Mouse (Mus musculus) kidney, postnatal 0 days (tissue): ENCODE data around the gene Gm21973. TPM values are rescaled to one million over a fixed set of nuclear protein-coding genes. Genes with fewer than 3 reads are reported as not detected.

Experiments used
- ATAC-seq: fragments of 200-750 bp; cut with Nextera tagmentation; replicated peaks from 2 replicates; pipeline ENCODE4 v1.8.0; 2017; ENCODE audit warnings: low read depth, moderate number of reproducible peaks, moderate TSS enrichment, moderate library complexity; ENCODE audit not compliant: low FRiP score
- DNase-seq: peaks from one replicate; pipeline ENCODE4 v3.0.0-alpha.2; 2016; ENCODE audit warnings: low spot score
- H3K27ac ChIP-seq: fragments of 300-500 bp; sonication (generic); 2 replicates; pipeline ENCODE4 v1.5.1; 2014; ENCODE audit warnings: mild to moderate bottlenecking
- H3K27me3 ChIP-seq: fragments of 300-500 bp; sonication (generic); 2 replicates; pipeline ENCODE4 v1.6.1; 2014; ENCODE audit warnings: low read length, mixed read lengths; ENCODE audit not compliant: insufficient read depth
- H3K36me3 ChIP-seq: fragments of 300-500 bp; sonication (generic); 2 replicates; pipeline ENCODE4 v1.6.1; 2014; ENCODE audit warnings: low read length, mixed read lengths; ENCODE audit not compliant: insufficient read depth
- H3K4me1 ChIP-seq: fragments of 300-500 bp; sonication (generic); replicated peaks from 2 replicates; pipeline ENCODE4 v1.6.1; 2014; ENCODE audit warnings: antibody characterized with exemption, low read length, mixed read lengths; ENCODE audit not compliant: insufficient read depth
- H3K4me2 ChIP-seq: fragments of 300-500 bp; sonication (generic); 2 replicates; pipeline ENCODE4 v1.6.1; 2014; ENCODE audit warnings: mild to moderate bottlenecking, low read length, moderate library complexity, mixed read lengths
- H3K4me3 ChIP-seq: fragments of 300-500 bp; sonication (generic); replicated peaks from 2 replicates; pipeline ENCODE4 v1.5.1; 2014; ENCODE audit warnings: low read depth, low read length
- H3K9ac ChIP-seq: fragments of 300-500 bp; sonication (generic); 2 replicates; pipeline ENCODE4 v1.6.1; 2014; ENCODE audit warnings: low read depth, low read length
- H3K9me3 ChIP-seq: fragments of 300-500 bp; sonication (generic); replicated peaks from 2 replicates; pipeline ENCODE4 v1.6.1; 2016; ENCODE audit warnings: low read length, inconsistent platforms, mixed read lengths
- CTCF ChIP-seq: IDR thresholded peaks from 2 replicates; pipeline ENCODE4 v1.5.1; 2016; ENCODE audit warnings: antibody characterized with exemption, low read depth, mild to moderate bottlenecking, moderate library complexity
- WGBS: fragments of 180-500 bp; shearing (Covaris S2); extraction: QIAGEN DNeasy Blood & Tissue Kit; methylation state at CpG from one replicate; pipeline ENCODE4 v1.1.7; 2014; 5-methylcytosine and 5-hydroxymethylcytosine counted together
- polyA plus RNA-seq: library from polyadenylated mRNA; unstranded; fragments of >200 nt; fragmentation: Nextera tagmentation; extraction: Ambion mirVana; gene quantifications from 2 replicates; pipeline ENCODE4 v1.2.1, GENCODE M21; 2015

Gene Gm21973
- polyA plus RNA-seq, 1 experiment from 2014 or later = not detected

GRCm38 (mm10) chr15:10299467-10299866 lies 25.7 kb upstream of the Gm21973 start:
- Histone ChIP-seq H3K36me3 (no peaks in the 10 kb centered on the region), H3K4me1 (no peaks in the 10 kb centered on the region), H3K4me2 (no peak overlapping the region), H3K9me3 (no peaks in the 10 kb centered on the region), H3K9ac (no peak overlapping the region), H3K4me3 (no peak overlapping the region), H3K27me3 (no peaks in the 10 kb centered on the region), H3K27ac (no peak overlapping the region)
- ATAC-seq (no peak), DNase-seq (no peak)
- 81% methylated on average over 3 of the region's 3 CpGs for WGBS
- no peak for TF ChIP-seq CTCF

- DNase-seq = no peak
- no peak overlapping the region for H3K4me3 ChIP-seq
- ATAC-seq = no peak
- no peaks in the 10 kb centered on the region for H3K27me3 ChIP-seq
- H3K36me3 ChIP-seq = no peaks in the 10 kb centered on the region
- no peak for TF ChIP-seq CTCF
- WGBS = 85% methylated on average over 1 of the region's 1 CpGs
- no peak overlapping the region for H3K4me2 ChIP-seq
- no peaks in the 10 kb centered on the region for H3K4me1 ChIP-seq
- H3K9me3 ChIP-seq = no peaks in the 10 kb centered on the region
- H3K9ac ChIP-seq = no peak overlapping the region
- H3K27ac ChIP-seq = no peak overlapping the region
Observed at GRCm38 (mm10) chr15:10306461-10306860, 18.7 kb upstream of the Gm21973 start.

GRCm38 (mm10) chr15:10311826-10312225 lies 13.4 kb upstream of the Gm21973 start:
- no peak overlapping the region for H3K27ac ChIP-seq
- DNase-seq (no peak), ATAC-seq (no peak)
- no peak overlapping the region for H3K4me3 ChIP-seq
- H3K9ac ChIP-seq = no peak overlapping the region
- no peaks in the 10 kb centered on the region for H3K36me3 ChIP-seq
- no peaks in the 10 kb centered on the region for H3K9me3 ChIP-seq
- H3K4me2 ChIP-seq = no peak overlapping the region
- H3K4me1 ChIP-seq = no peaks in the 10 kb centered on the region
- no peak for TF ChIP-seq CTCF
- WGBS = 36% methylated on average over 5 of the region's 5 CpGs
- no peaks in the 10 kb centered on the region for H3K27me3 ChIP-seq

GRCm38 (mm10) chr15:10313522-10314455 lies 11.4 kb upstream of the Gm21973 start:
- Histone ChIP-seq H3K9ac (no peak overlapping the region), H3K27me3 (no peaks in the 10 kb centered on the region), H3K4me2 (no peak overlapping the region), H3K4me3 (no peak overlapping the region), H3K27ac (no peak overlapping the region), H3K9me3 (no peaks in the 10 kb centered on the region), H3K4me1 (no peaks in the 10 kb centered on the region), H3K36me3 (no peaks in the 10 kb centered on the region)
- peak; percentile 80 for TF ChIP-seq CTCF
- 40% methylated on average over 7 of the region's 7 CpGs for WGBS
- ATAC-seq (0 out of 2 replicates have a peak, but pooled peaks have one; percentile 29), DNase-seq (peak; percentile 79)

- ATAC-seq (no peak), DNase-seq (no peak)
- TF ChIP-seq CTCF = no peak
- 74% methylated on average over 3 of the region's 3 CpGs for WGBS
- Histone ChIP-seq H3K9me3 (no peaks in the 10 kb centered on the region), H3K27me3 (no peaks in the 10 kb centered on the region), H3K36me3 (no peaks in the 10 kb centered on the region), H3K4me2 (no peak overlapping the region), H3K4me3 (no peak overlapping the region), H3K9ac (no peak overlapping the region), H3K4me1 (no peaks in the 10 kb centered on the region), H3K27ac (no peak overlapping the region)
Observed at GRCm38 (mm10) chr15:10330626-10331025, 5.4 kb downstream of the Gm21973 start.

GRCm38 (mm10) chr15:10332566-10332965 lies 7.4 kb downstream of the Gm21973 start:
- ATAC-seq (peak; percentile 90), DNase-seq (peak; percentile 19)
- H3K4me1 ChIP-seq = no peaks in the 10 kb centered on the region
- no peaks in the 10 kb centered on the region for H3K9me3 ChIP-seq
- 77% methylated on average over 1 of the region's 1 CpGs for WGBS
- no peak overlapping the region for H3K4me3 ChIP-seq
- H3K27ac ChIP-seq = 0 out of 2 replicates have a peak overlapping the region, but pooled peaks have one; percentile 28
- no peak overlapping the region for H3K9ac ChIP-seq
- no peak for TF ChIP-seq CTCF
- H3K27me3 ChIP-seq = no peaks in the 10 kb centered on the region
- H3K4me2 ChIP-seq = no peak overlapping the region
- no peaks in the 10 kb centered on the region for H3K36me3 ChIP-seq
